Mouse (Mus musculus) CD4-positive helper T cell, adult 2 months (primary cell): ENCODE results near the gene Snx32.
A peak's percentile ranks its signal among the peaks of the same experiment; 100 is the strongest.

Experiments
- DNase-seq: peaks from one replicate; pipeline ENCODE4 v3.0.0-alpha.2; 2012; ENCODE audit warnings: low read depth, missing footprints, low spot score

Gene Snx32

DNA sequence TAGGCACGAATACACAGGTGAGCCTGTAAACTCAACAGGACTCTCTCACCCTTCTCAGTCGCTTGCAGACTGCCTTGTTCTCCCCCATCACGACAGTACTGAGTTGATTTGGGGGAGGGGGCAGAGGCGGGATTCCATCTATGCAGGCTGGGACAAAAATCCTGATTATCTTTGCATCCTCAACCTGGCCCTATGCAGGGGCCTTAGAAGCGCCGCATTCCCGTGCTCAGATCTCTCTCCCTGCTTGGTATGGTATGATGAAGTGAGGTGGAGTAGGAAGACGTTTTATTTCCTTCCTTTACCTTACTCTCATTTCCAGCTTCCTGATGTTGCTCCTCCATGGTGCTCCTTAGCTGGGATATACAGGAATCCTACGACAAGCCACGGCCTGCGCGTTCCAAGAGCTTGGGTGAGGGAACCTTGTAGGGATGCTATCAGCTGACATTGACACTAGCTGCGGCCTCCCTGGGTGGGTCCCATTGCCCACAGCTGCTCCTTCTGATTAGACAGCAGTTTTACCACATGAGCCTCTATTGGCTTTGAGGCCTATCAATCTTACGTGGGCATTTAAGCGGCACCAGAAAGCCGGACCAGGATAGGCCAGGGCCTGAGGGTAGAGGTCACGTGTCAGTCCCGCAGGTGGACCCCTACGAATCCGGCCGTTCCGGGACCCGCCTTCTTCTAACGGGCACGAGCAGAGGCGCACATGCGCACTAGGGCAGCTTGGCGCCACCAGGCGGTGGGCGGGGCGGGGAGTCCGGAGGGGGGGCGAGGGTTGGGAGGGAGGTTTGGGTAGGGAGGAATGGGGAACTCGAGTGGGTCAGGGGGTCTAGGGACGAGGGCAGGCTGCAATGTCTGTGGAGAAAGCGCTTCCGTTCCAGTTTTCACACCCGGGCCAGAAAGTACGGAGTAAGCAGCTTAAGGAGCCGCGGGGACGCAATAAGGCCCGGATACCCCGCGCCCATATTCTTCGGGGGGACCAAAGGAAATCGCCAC is at the start of gene Snx32:
Gene Snx32 (minus strand): TSS at position 508 of the 996 bp plus-strand sequence.
- DNase-seq, result peak; percentile 98

GRCm38 (mm10) chr19:5559631-5560456 is 49.5 kb upstream of the Snx32 start:
- DNase-seq, result peak; percentile 28

DNA sequence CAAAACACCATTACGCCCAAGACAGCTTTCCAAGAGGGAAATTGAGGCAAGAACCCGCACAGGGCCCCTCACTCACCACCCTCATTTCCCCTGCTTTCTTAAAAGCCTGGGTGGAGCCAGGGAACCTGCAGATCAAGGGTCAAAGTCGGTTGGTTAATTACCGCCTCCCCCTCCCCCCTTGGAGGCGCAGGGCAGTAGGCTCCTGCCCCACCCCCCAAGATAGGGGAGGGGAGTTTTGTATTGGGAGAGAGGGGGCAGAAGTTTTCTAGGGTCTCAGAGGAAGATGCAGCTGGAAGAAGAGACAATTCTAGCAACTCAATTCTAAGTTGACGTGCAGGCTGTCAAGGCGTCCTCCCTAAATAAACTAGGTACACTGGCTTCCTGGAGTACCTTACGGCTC is 48.9 kb upstream of the Snx32 start:
- DNase-seq, result no peak

DNA sequence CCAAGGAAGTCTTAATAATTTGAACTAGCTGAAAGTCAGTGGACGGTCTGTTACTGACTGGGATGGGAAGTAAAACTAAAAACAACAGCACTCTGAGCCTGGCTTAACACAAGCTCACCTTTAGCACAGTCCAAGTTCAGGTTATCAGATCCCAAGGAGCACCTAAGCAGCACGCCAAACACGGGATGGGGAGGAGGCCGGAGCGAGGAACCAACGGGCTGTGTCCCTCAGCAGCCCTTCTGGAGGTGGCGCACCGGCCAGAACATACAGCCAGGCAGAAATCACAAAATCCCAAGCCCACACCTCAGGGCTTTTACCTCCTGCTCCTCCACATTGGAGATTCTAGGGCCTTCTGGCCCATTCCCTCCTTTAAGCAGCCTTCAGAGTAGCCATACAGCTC is 48.4 kb upstream of the Snx32 start:
- DNase-seq, result no peak

GRCm38 (mm10) chr19:5558169-5558568 is 47.8 kb upstream of the Snx32 start:
- DNase-seq, result no peak

DNA sequence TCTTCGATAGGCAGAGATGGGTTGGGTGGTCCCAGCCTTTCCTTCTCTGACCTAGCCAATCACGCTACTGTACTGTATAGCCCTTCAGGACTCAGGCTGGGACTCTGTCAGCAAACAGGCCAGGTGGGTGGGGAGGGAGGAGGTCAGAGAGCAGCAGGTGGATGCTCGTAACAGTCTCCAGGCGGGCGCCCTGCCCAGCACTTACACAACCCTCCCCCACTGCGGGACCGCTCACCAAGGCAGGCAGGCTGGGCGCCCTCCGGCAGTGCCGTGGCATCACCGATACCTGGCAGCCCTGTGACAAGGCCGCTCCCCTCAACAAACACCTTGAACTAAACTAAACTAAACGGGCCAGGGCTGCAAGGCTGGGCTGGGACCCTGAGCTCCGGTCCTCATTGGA is 43.9 kb upstream of the Snx32 start:
- no peak for DNase-seq

DNA sequence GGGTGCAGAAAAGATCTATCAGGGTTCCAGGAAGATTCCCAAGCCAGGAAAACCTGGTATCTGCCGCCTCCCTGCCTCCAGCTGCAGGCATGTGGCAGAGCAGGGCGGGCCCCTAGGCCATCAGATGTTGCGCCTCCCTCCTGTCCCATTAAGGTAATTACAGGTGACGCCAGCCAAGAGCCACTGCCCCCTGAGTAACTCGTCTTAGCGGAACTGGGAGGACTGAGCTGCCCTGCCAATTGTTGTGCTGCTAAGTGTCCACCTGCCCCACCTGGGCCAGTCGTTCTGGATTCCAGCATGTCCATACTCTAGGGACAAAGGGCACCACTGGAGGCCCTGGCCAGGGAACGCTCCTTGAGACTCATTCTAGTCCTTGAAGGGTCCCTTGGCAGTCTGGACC is 43.5 kb upstream of the Snx32 start:
- DNase-seq, result no peak

- no peak for DNase-seq
Measured at GRCm38 (mm10) chr19:5547471-5548056, 37.2 kb upstream of the Snx32 start.

DNA sequence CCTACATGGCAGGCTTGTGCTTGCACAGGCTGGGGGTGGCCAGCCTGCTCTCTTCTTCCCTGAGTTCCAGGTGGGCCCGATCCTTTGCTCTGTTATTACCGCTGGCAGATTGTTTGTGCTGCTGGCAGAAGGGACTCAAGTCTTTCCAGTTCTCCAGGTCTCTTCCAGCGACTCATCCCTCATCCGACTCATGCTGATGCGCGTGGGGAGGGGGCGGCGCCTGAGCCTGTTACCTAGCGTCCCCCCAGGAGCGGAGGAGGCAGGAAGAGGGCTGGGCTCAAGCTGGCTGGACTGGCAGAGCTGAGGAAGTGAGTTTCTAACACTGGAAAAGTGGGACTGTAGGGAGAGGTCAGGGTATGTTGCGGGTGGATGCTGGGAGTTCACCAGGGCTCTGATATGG is 33.7 kb upstream of the Snx32 start:
- no peak for DNase-seq

- DNase-seq, result no peak
Measured at GRCm38 (mm10) chr19:5543362-5543761, 33.0 kb upstream of the Snx32 start.

- no peak for DNase-seq
Measured at GRCm38 (mm10) chr19:5538786-5539185, 28.4 kb upstream of the Snx32 start.

DNA sequence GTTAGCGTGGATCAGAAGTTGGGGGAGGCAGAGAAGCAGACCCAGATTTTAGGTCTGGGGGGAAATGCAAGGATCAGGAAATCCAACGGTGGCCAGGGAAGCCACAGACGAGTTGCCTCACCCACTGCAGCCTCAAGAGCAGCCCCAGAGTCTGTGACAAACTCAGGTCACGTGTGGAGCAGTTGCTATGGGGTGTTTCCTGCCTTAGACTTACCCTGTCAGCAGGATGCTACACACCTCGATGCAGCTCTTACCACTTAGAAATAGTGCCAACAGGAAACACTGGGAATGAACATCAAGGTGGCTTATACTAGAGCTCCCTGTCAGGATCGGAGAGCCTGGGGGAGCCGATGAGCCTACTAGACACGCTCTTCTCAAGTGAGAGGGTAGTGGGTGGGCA is 22.2 kb upstream of the Snx32 start:
- DNase-seq, result peak; percentile 72

GRCm38 (mm10) chr19:5530138-5530524 is 19.8 kb upstream of the Snx32 start:
- no peak for DNase-seq

GRCm38 (mm10) chr19:5529325-5530137 is 19.2 kb upstream of the Snx32 start:
- DNase-seq, result peak; percentile 90

GRCm38 (mm10) chr19:5525204-5525603 is 14.9 kb upstream of the Snx32 start:
- no peak for DNase-seq

- DNase-seq, result no peak
Measured at GRCm38 (mm10) chr19:5518721-5519120, 8.4 kb upstream of the Snx32 start.

DNA sequence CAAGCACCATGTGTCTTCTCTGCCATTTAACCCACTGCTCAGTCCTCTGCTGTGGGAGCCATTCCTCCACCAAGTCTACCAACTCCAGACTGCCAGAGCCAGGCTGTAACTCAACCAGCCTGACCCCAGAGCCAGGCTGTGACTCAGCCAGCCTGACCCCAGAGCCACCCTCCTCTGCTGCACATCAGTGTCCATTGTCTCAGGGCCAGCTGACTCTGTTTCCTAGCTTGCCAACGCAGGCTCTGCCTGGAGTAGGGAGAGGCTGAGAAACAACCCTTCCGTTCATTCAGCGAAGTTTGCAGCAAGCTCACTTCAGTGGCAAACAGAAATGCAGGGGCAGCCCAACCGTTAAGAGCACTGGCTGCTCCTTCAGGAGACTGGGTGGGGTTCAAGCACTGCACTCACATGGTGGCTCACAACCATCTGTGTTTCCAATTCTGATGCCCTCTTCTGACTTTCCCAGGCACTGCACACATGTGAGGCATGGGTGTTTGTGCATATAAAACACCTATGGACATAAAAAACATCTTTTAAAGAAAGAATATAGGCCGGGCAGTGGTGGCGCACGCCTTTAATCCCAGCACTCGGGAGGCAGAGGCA is 6.7 kb upstream of the Snx32 start:
- no peak for DNase-seq

DNA sequence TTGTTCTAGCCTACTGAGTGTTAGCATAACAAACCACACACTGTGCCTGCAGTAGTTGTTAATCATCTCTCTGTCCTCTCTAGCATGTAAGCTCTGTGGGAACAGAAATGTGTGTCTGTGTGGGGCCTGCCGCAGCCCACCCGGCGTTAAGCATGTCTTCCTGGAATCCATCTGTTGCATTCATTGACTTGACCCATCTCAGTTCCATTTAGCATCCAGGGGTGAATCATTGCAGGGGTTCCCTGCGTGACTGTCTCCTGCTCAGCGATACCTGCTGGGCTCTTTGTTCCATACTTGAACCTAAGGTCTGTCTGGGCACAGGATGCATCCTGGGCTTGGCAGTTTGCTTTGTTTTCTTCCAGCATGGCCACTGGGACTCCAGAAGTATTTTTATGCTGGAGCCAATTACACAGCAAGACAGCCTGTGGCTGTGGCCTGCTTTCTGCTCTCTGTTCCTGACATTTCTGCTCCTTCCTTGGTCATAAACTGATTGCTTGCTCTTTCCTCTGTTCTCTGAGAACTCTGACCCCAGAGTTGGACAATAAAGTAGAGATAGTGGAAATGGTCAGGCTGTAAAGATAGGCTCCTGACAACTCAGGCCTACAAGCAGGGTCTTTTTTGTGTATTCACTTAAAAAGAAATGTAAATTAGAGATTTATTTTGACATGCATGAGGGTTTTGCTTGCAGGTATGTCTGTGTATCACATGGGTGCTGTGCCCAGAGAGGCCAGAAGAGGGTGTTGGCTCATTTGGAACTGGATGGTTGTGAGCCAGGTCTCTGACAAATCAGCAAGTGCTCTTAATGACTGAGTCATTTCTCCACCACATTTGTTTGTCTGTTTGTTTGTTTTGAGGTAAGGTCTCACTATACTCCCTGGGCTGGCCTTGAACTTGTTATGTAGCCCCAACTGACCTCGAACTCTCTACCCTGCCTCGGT is 5.8 kb upstream of the Snx32 start:
- DNase-seq, result no peak

- no peak for DNase-seq
Measured at GRCm38 (mm10) chr19:5513005-5513349, 2.6 kb upstream of the Snx32 start.
